Mouse (Mus musculus) ovary, adult 18-20 months (tissue): Measurements from ENCODE around the gene Exoc1.
A peak's percentile ranks its signal among the peaks of the same experiment; 100 is the strongest.

ENCODE experiments used
- DNase-seq: peaks from one replicate; pipeline ENCODE4 v3.0.0; 2022; ENCODE audit warnings: low spot score, mixed read lengths

Exoc1 gene

GRCm38 (mm10) chr5:76529040-76529703 lies at the start of gene Exoc1:
Gene Exoc1 (plus strand): TSS chr5:76529311.
- DNase-seq = peak; percentile 92

- no peak for DNase-seq
These were observed 45.3 kb upstream of the Exoc1 start, which contains the start of gene Gm7271 for GRCm38 (mm10) chr5:76483811-76484210. Gene Gm7271 (plus strand): TSS chr5:76484040.

DNA sequence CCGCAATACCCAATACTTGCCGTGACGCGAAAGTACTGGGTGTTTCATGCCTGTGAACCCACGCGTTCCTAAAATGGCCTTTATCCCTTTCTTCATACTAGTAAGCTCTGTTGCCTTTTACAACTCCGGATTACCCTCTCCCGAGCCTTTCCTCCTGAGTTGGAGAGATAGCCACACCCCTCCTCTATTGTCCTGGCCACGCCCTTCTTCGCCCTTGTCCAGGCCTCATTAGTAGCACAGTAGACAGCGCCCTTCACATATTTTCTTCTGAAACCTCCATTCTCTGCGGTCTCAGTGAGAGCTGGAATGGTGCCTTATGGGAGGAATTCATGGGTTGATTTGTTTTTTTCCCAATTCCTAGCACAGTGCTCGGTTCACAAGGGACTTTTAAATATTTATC lies 34.0 kb upstream of the Exoc1 start:
- DNase-seq = no peak

GRCm38 (mm10) chr5:76522446-76522845 lies 6.7 kb upstream of the Exoc1 start:
- DNase-seq = no peak

- DNase-seq = no peak
These were observed 4.5 kb upstream of the Exoc1 start for GRCm38 (mm10) chr5:76524623-76525022.

GRCm38 (mm10) chr5:76525066-76525465 lies 4.0 kb upstream of the Exoc1 start:
- peak; percentile 79 for DNase-seq

GRCm38 (mm10) chr5:76525829-76526228 lies 3.3 kb upstream of the Exoc1 start:
- no peak for DNase-seq

GRCm38 (mm10) chr5:76529704-76530066 lies 574 bp downstream of the Exoc1 start:
- no peak for DNase-seq

GRCm38 (mm10) chr5:76533186-76533585 lies 4.1 kb downstream of the Exoc1 start:
- DNase-seq = no peak

DNA sequence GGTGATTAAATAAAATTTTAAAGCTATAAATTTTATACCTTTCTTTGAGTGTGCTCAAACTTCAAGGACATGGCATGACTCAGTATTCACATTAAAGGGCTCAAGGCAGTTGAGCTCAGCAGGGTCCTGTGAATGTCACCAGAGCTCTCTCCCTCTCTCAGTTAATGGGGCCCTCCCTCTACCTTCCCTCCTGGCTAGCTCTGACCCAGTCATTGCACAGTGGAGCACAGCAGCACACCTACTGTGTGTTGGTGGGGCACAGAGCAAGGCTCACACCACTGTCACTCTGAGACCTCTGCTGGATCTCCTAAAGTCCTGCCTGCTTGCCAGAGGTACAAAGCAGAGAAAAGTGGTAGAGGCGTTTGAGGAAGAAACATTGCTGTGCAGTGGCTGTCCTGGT lies 7.1 kb downstream of the Exoc1 start:
- no peak for DNase-seq

GRCm38 (mm10) chr5:76537578-76537977 lies 8.5 kb downstream of the Exoc1 start:
- no peak for DNase-seq

GRCm38 (mm10) chr5:76540181-76540580 lies 11.1 kb downstream of the Exoc1 start:
- peak; percentile 77 for DNase-seq

GRCm38 (mm10) chr5:76540842-76541241 lies 11.7 kb downstream of the Exoc1 start:
- DNase-seq = no peak

DNA sequence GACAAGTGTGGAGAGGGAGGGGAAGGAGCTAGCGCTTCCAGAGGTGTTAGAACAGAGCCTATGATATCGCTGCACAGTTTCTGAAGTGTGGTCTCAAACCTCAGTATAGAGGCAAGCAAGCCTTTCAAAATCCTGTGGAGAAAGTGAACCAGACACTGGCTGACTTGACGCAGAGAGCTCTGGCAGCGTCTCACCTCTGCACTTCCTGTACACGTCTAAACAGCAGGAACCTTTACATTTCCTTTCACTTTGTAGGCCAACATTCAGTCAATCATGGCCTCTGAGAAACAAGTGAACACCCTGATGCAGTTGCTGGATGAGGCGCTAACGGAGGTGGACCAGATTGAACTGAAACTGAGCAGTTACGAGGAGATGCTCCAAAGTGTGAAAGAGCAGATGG lies 14.1 kb downstream of the Exoc1 start:
- no peak for DNase-seq

- no peak for DNase-seq
These were observed 21.3 kb downstream of the Exoc1 start for GRCm38 (mm10) chr5:76550426-76550825.

GRCm38 (mm10) chr5:76565321-76565720 lies 36.2 kb downstream of the Exoc1 start:
- DNase-seq = no peak

- no peak for DNase-seq
These were observed 45.1 kb downstream of the Exoc1 start for GRCm38 (mm10) chr5:76574251-76574650.

GRCm38 (mm10) chr5:76577026-76577425 lies 47.9 kb downstream of the Exoc1 start:
- no peak for DNase-seq

DNA sequence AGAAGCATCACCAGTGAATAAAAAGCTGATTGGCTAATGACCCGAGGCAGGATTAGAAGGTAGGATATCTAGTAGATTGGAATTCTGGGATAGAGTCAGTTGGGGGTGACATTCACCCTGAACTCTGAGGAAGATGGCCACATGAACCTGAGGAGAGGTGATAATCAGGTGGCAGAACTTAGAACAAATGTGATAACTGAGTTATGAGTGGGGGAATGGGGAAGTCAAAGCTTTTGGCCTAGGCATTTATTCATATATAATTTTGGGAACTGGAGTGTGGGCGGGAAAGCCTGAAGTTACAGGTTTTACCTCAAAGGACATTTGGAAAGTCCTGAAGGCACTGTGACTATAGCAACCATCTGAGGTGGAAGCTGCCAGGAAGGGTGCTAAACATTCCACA lies 56.3 kb downstream of the Exoc1 start:
- no peak for DNase-seq

- DNase-seq = peak; percentile 83
These were observed 59.6 kb downstream of the Exoc1 start, which contains the start of gene Cep135 for GRCm38 (mm10) chr5:76588551-76589283. Gene Cep135 (plus strand): TSS chr5:76588698.

GRCm38 (mm10) chr5:76589311-76589710 lies 60.2 kb downstream of the Exoc1 start:
- no peak for DNase-seq

DNA sequence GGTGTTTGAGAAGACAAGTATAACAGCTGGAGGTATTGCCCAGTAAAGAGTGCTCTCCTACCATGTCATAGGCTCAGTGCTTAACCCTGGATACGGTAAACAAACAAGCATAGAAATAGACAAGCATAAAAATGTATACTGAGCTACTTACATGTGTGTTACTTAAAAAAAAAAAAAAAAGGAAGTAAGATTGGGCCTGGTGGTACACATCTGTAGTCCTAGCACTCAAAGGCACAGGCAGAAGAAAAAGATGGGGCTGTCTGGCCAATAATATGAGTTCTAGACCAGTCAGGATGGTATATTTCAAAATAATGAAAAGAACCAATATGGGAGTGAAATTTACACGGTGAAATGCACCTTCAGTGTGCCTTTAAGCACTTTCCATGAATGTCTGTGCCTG lies 60.9 kb downstream of the Exoc1 start:
- no peak for DNase-seq

- DNase-seq = no peak
These were observed 62.8 kb downstream of the Exoc1 start for GRCm38 (mm10) chr5:76591885-76592284.
